Mouse (Mus musculus) neural tube, embryonic 12.5 days (tissue): ENCODE results near the gene Smchd1. TPM values are rescaled to one million over a fixed set of nuclear protein-coding genes. Genes with fewer than 3 reads are reported as not detected.
"Not testable (repeated sequence)": the region's sequence is repeated elsewhere in the genome, so short reads cannot be mapped to it uniquely, and the experiment has no call there.

Experiments used
- ATAC-seq: fragments of 200-750 bp; cut with Nextera tagmentation; 2 replicates; pipeline ENCODE4 v1.8.0; 2017; ENCODE audit warnings: low read depth, mild to moderate bottlenecking, moderate TSS enrichment, moderate library complexity; ENCODE audit not compliant: low FRiP score
- H3K27ac ChIP-seq: fragments of 300-500 bp; sonication (generic); 2 replicates; pipeline ENCODE4 v1.5.1; 2016
- H3K27me3 ChIP-seq: fragments of 300-500 bp; sonication (generic); replicated peaks from 2 replicates; pipeline ENCODE4 v1.6.1; 2016; ENCODE audit warnings: mild to moderate bottlenecking
- H3K36me3 ChIP-seq: fragments of 300-500 bp; sonication (generic); 2 replicates; pipeline ENCODE4 v1.6.1; 2016; ENCODE audit warnings: mild to moderate bottlenecking
- H3K4me1 ChIP-seq: fragments of 300-500 bp; sonication (generic); 2 replicates; pipeline ENCODE4 v1.6.1; 2016
- H3K4me2 ChIP-seq: fragments of 300-500 bp; sonication (generic); replicated peaks from 2 replicates; pipeline ENCODE4 v1.6.1; 2016; ENCODE audit warnings: mild to moderate bottlenecking
- H3K4me3 ChIP-seq: fragments of 300-500 bp; sonication (generic); 2 replicates; pipeline ENCODE4 v1.5.1; 2016
- H3K9ac ChIP-seq: fragments of 300-500 bp; sonication (generic); 2 replicates; pipeline ENCODE4 v1.6.1; 2016; ENCODE audit warnings: mild to moderate bottlenecking
- H3K9me3 ChIP-seq: fragments of 300-500 bp; sonication (generic); 2 replicates; pipeline ENCODE4 v1.6.1; 2016; ENCODE audit warnings: mild to moderate bottlenecking
- WGBS: fragments of 180-500 bp; shearing (Covaris S2); methylation state at CpG from one replicate; pipeline ENCODE4 v1.1.7; 2016; 5-methylcytosine and 5-hydroxymethylcytosine counted together
- polyA plus RNA-seq: library from polyadenylated mRNA; unstranded; fragments of >200 nt; fragmentation: Nextera tagmentation; extraction: Ambion mirVana; gene quantifications from 2 replicates; pipeline ENCODE4 v1.2.1, GENCODE M21; 2016

Smchd1 gene
- polyA plus RNA-seq, 1 experiment from 2014 or later, result 53.1 TPM

DNA sequence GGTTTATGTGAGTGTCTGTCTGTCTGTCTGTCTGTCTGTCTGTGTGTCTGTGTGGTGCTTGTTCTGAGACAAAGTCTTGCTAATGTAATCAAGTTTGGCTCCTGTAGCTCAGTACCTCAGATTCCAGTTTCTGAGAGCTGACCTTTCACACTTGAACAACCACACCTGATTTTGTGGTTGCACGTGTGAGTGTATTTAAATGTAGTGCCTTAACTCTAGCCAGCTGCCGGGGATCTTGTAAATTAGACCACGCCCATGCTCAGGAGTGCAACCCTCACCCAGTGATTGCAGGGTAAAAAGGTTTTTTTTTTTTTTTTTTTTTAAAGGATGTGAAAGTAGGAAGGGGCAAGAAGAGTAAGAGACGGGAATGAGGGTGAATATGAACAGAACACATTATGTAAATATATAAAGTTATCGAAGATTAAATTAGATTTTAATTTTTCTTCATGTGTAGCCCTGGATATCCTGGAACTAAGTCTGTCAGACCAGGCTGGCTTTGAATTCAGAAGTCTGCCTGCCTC is 4.3 kb upstream of the Smchd1 start:
- Histone ChIP-seq H3K9ac (no peak overlapping the region), H3K4me1 (0 out of 2 replicates have a peak, but pooled peaks cover under 1% of the 10 kb centered on the region), H3K9me3 (no peaks in the 10 kb centered on the region), H3K27ac (no peak overlapping the region), H3K36me3 (no peaks in the 10 kb centered on the region), H3K27me3 (no peaks in the 10 kb centered on the region), H3K4me2 (no peak overlapping the region), H3K4me3 (no peak overlapping the region)
- ATAC-seq, result no peak
- 70% methylated on average over 5 of the region's 5 CpGs for WGBS

GRCm38 (mm10) chr17:71477481-71477880 is 2.3 kb upstream of the Smchd1 start:
- 95% methylated on average over 8 of the region's 8 CpGs for WGBS
- Histone ChIP-seq H3K4me3 (no peak overlapping the region), H3K36me3 (no peaks in the 10 kb centered on the region), H3K4me1 (peaks cover 8% of the 10 kb centered on the region), H3K9me3 (no peaks in the 10 kb centered on the region), H3K27me3 (no peaks in the 10 kb centered on the region), H3K9ac (no peak overlapping the region), H3K27ac (no peak overlapping the region), H3K4me2 (no peak overlapping the region)
- ATAC-seq, result no peak

DNA sequence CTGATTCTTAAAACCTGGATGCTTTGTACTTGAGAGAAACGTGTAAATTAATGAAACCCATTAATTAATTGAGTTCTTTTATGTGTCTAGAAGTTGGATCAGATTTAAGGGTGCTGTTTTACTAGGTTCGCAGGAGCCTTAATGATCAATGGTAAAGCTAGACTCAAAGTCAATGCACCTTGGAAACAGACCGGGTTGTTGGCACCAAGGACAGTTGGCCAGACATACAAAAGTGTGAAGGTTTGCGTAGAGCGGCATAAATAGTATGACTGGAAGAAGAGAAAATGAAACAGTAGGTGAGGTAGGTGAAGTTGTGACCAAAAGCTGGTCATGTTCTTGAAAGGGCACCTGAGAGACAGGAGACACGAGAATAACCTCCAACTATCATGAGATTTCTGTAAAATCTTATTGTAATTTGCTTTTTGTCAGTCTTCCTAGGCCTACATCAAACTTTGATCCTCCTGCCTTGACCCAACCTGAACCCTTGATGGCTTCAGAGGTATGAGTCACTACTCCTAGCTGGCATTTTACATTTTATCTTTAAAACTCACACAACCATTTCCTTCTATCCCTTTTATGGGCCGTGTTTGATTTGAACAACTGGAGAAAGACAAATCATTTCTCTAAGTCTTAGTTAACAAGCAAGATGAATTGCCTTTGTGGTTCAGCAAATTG is 1.3 kb upstream of the Smchd1 start:
- no peak overlapping the region for H3K27ac ChIP-seq
- ATAC-seq, result no peak

GRCm38 (mm10) chr17:71475705-71476089 is 554 bp upstream of the Smchd1 start:
- ATAC-seq, result peak; percentile 89
- Histone ChIP-seq H3K4me3 (peak overlapping the region; percentile 88), H3K4me2 (peak overlapping the region; percentile 90), H3K9me3 (no peaks in the 10 kb centered on the region), H3K27ac (peak overlapping the region; percentile 96), H3K27me3 (no peaks in the 10 kb centered on the region), H3K4me1 (peaks cover 8% of the 10 kb centered on the region), H3K36me3 (no peaks in the 10 kb centered on the region), H3K9ac (peak overlapping the region; percentile 90)
- whole genome bisulfite sequencing, result under 1% methylated on average over 31 of the region's 31 CpGs

More for the DNA sequence above, 1.3 kb upstream of the Smchd1 start:
- Histone ChIP-seq H3K4me2 (peak overlapping the region; percentile 90), H3K36me3 (no peaks in the 10 kb centered on the region), H3K27me3 (no peaks in the 10 kb centered on the region), H3K4me3 (peak overlapping the region; percentile 88; the same call in 1 of the 2 replicates), H3K9ac (no peak overlapping the region), H3K4me1 (peaks cover 8% of the 10 kb centered on the region), H3K9me3 (no peaks in the 10 kb centered on the region)
- 85% methylated on average over 7 of the region's 7 CpGs for WGBS

DNA sequence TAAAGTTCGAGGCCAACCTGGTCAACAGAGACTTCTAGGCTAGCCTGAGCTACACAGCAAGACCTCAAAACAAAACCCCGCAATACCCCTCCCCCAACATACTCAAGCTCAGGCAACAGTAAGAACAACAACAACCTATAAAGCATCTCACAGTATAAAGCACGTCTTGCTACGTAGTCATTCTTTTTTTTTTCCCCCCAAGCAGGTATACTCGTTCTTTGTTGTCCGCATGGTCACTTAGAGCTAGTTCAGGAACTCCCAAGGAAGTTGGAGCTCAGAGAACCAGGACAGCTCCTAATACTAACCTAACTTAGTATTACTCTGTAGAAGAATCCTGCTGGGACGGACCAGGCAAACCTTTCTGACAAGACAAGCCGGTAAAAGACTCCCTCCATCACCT is 1.0 kb downstream of the Smchd1 start:
- H3K4me1 ChIP-seq, result peaks cover 8% of the 10 kb centered on the region
- H3K4me2 ChIP-seq, result peak overlapping the region; percentile 90
- H3K27ac ChIP-seq, result no peak overlapping the region
- ATAC-seq, result no peak
- peak overlapping the region; percentile 90 for H3K9ac ChIP-seq
- H3K4me3 ChIP-seq, result peak overlapping the region; percentile 88
- 15% methylated on average over 8 of the region's 8 CpGs for WGBS
- H3K36me3 ChIP-seq, result no peaks in the 10 kb centered on the region
- H3K9me3 ChIP-seq, result no peaks in the 10 kb centered on the region
- no peaks in the 10 kb centered on the region for H3K27me3 ChIP-seq

- H3K9ac ChIP-seq, result no peak overlapping the region
- WGBS, result 83% methylated on average over 2 of the region's 2 CpGs
- H3K27ac ChIP-seq, result no peak overlapping the region
- H3K4me1 ChIP-seq, result peaks cover 8% of the 10 kb centered on the region
- H3K4me2 ChIP-seq, result no peak overlapping the region
- H3K4me3 ChIP-seq, result no peak overlapping the region
- ATAC-seq, result no peak
- no peaks in the 10 kb centered on the region for H3K9me3 ChIP-seq
- no peaks in the 10 kb centered on the region for H3K36me3 ChIP-seq
- H3K27me3 ChIP-seq, result no peaks in the 10 kb centered on the region
These were observed 3.9 kb downstream of the Smchd1 start for GRCm38 (mm10) chr17:71471261-71471660.

DNA sequence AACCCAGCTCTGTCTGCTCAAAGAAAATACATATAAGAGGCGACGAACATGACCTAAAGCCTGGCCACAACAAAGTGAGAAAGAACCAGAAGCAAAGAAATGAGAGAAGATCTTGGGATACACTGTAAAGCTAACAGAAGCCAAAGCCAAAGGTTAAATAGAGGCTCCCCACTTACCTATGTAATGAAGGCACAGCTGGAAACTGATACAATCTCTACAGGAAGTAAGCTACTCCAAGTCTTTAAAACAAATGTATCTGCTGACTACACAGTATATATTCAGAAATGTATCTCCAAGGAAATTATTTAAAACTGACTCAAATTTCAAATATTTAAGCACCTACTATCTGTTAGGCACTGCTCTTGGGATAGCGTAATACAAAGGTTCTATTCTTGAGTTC is 14.8 kb downstream of the Smchd1 start:
- no peak overlapping the region for H3K4me3 ChIP-seq
- peaks cover 31% of the 10 kb centered on the region for H3K36me3 ChIP-seq
- no peak overlapping the region for H3K27ac ChIP-seq
- no peak overlapping the region for H3K4me2 ChIP-seq
- no peaks in the 10 kb centered on the region for H3K9me3 ChIP-seq
- WGBS, result 94% methylated on average over 3 of the region's 3 CpGs
- no peak overlapping the region for H3K9ac ChIP-seq
- ATAC-seq, result no peak
- no peaks in the 10 kb centered on the region for H3K27me3 ChIP-seq
- no peaks in the 10 kb centered on the region for H3K4me1 ChIP-seq

GRCm38 (mm10) chr17:71459818-71460217 is 15.3 kb downstream of the Smchd1 start, which contains the start of gene Gm4707:
Gene Gm4707 (minus strand): TSS chr17:71459918.
- WGBS, result 97% methylated on average over 2 of the region's 2 CpGs
- no peak for ATAC-seq
- H3K9me3 ChIP-seq, result no peaks in the 10 kb centered on the region
- H3K27me3 ChIP-seq, result no peaks in the 10 kb centered on the region
- no peak within 1 kb of the TSS for H3K9ac ChIP-seq
- H3K27ac ChIP-seq, result no peak within 1 kb of the TSS
- H3K4me3 ChIP-seq, result no peak within 1 kb of the TSS
- H3K4me2 ChIP-seq, result no peak within 1 kb of the TSS
- no peaks in the 10 kb centered on the region for H3K4me1 ChIP-seq
- peaks cover 34% of the 10 kb centered on the region for H3K36me3 ChIP-seq

- not testable (repeated sequence) for ATAC-seq, H3K27ac ChIP-seq, H3K4me2 ChIP-seq, H3K4me1 ChIP-seq, H3K9ac ChIP-seq, H3K9me3 ChIP-seq, H3K4me3 ChIP-seq, H3K27me3 ChIP-seq
- WGBS, result 94% methylated on average over 6 of the region's 6 CpGs
- H3K36me3 ChIP-seq, result peaks cover 33% of the 10 kb centered on the region
These were observed 17.8 kb downstream of the Smchd1 start for GRCm38 (mm10) chr17:71457361-71457760.

- WGBS, result 96% methylated on average over 6 of the region's 6 CpGs
- no peaks in the 10 kb centered on the region for H3K4me1 ChIP-seq
These were observed 30.0 kb downstream of the Smchd1 start for GRCm38 (mm10) chr17:71445191-71445590.

DNA sequence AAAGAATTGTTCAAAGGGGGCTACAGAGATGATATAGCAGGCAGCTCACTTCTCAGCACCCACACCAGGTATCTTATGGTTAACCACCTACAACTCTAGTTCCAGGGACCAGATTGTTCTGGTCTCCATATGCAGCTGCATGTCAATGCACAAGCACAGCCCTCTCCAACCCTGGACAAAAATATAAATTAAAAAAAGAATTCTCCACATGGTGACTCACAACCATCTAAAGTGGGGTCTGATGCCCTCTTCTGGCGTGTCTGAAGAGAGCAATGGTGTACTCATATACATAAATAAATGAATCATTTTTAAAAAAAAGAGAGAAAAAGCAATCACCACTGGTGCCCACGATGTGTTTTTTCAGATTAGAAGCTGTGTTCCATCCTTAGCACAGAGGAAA is 30.4 kb downstream of the Smchd1 start:
- Histone ChIP-seq H3K27me3 (no peaks in the 10 kb centered on the region), H3K4me1 (no peaks in the 10 kb centered on the region), H3K27ac (no peak overlapping the region), H3K4me2 (no peak overlapping the region), H3K9me3 (no peaks in the 10 kb centered on the region), H3K36me3 (peaks cover 24% of the 10 kb centered on the region), H3K9ac (no peak overlapping the region), H3K4me3 (no peak overlapping the region)
- ATAC-seq, result no peak
- 88% methylated on average over 2 of the region's 2 CpGs for WGBS

More at GRCm38 (mm10) chr17:71445191-71445590, 30.0 kb downstream of the Smchd1 start:
- H3K9ac ChIP-seq, result no peak overlapping the region
- no peak overlapping the region for H3K27ac ChIP-seq
- no peak overlapping the region for H3K4me2 ChIP-seq
- ATAC-seq, result no peak
- no peak overlapping the region for H3K4me3 ChIP-seq
- no peaks in the 10 kb centered on the region for H3K9me3 ChIP-seq
- H3K36me3 ChIP-seq, result peaks cover 24% of the 10 kb centered on the region
- no peaks in the 10 kb centered on the region for H3K27me3 ChIP-seq

GRCm38 (mm10) chr17:71444126-71444525 is 31.0 kb downstream of the Smchd1 start:
- Histone ChIP-seq H3K4me1 (no peaks in the 10 kb centered on the region), H3K27me3 (no peaks in the 10 kb centered on the region), H3K4me2 (no peak overlapping the region), H3K36me3 (peaks cover 24% of the 10 kb centered on the region), H3K9ac (no peak overlapping the region), H3K4me3 (no peak overlapping the region), H3K27ac (no peak overlapping the region), H3K9me3 (no peaks in the 10 kb centered on the region)
- no peak for ATAC-seq
- 98% methylated on average over 3 of the region's 3 CpGs for WGBS

GRCm38 (mm10) chr17:71443273-71443672 is 31.9 kb downstream of the Smchd1 start:
- Histone ChIP-seq H3K9ac (no peak overlapping the region), H3K36me3 (peaks cover 24% of the 10 kb centered on the region), H3K27me3 (no peaks in the 10 kb centered on the region), H3K4me2 (no peak overlapping the region), H3K4me1 (no peaks in the 10 kb centered on the region), H3K4me3 (no peak overlapping the region), H3K9me3 (no peaks in the 10 kb centered on the region), H3K27ac (no peak overlapping the region)
- 91% methylated on average over 6 of the region's 6 CpGs for WGBS
- ATAC-seq, result no peak
